Mouse (Mus musculus): ENCODE data around the gene Adam17. TPM values are rescaled to one million over a fixed set of nuclear protein-coding genes. Genes with fewer than 3 reads are reported as not detected.

The Adam17 gene
- polyA plus RNA-seq, 1 experiment from 2014 or later: 22.0 TPM

DNA sequence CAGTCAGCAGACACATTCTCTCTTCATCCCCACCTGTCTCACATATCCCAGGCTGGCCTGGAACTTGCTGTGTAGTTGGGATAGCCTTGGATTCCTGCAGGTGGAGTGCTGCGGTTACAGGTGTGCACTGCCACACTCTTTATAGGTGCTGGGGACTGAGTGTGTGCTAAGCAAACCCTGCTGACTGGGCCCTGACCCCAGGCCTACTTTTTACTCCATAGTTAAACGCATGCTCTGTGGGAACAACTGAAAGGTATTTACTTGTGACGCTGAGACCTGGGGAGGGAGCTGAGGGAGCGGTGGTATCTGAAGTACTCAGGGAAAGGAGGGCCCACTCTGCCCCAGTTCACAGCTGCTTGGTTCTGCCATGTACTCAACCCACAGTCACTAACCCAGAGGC is 51.1 kb downstream of the Adam17 start:
- H3K36me3 ChIP-seq (replicated peaks; ENCODE audit: control insufficient read depth, insufficient read depth): peaks cover 58% of the 10 kb centered on the region
- DNase-seq (ENCODE audit: low spot score) (no peak), ATAC-seq (ENCODE audit: low FRiP score) (no peak)
- H3K9ac ChIP-seq: no peak overlapping the region
- 88% methylated on average over 4 of the region's 4 CpGs for WGBS
- H3K9me3 ChIP-seq (ENCODE audit: control insufficient read depth, low read length): no peaks in the 10 kb centered on the region
- H3K27ac ChIP-seq: no peak overlapping the region
- H3K4me1 ChIP-seq (replicated peaks; ENCODE audit: control insufficient read depth, insufficient read depth, low read length): no peaks in the 10 kb centered on the region
- H3K27me3 ChIP-seq (ENCODE audit: control insufficient read depth, insufficient read depth, low read length): no peaks in the 10 kb centered on the region
- H3K4me3 ChIP-seq (replicated peaks; ENCODE audit: low read length): no peak overlapping the region
- no peak overlapping the region for H3K4me2 ChIP-seq (replicated peaks)

GRCm38 (mm10) chr12:21321170-21321569 is 52.3 kb downstream of the Adam17 start:
- no peak overlapping the region for H3K4me3 ChIP-seq (replicated peaks; ENCODE audit: low read length)
- no peak overlapping the region for H3K27ac ChIP-seq
- H3K9me3 ChIP-seq (ENCODE audit: control insufficient read depth, low read length): no peaks in the 10 kb centered on the region
- 86% methylated on average over 9 of the region's 9 CpGs for WGBS
- ATAC-seq (ENCODE audit: low FRiP score) (no peak), DNase-seq (ENCODE audit: low spot score) (no peak)
- no peaks in the 10 kb centered on the region for H3K4me1 ChIP-seq (replicated peaks; ENCODE audit: control insufficient read depth, insufficient read depth, low read length)
- no peaks in the 10 kb centered on the region for H3K27me3 ChIP-seq (ENCODE audit: control insufficient read depth, insufficient read depth, low read length)
- no peak overlapping the region for H3K4me2 ChIP-seq (replicated peaks)
- peaks cover 49% of the 10 kb centered on the region for H3K36me3 ChIP-seq (replicated peaks; ENCODE audit: control insufficient read depth, insufficient read depth)
- no peak overlapping the region for H3K9ac ChIP-seq

DNA sequence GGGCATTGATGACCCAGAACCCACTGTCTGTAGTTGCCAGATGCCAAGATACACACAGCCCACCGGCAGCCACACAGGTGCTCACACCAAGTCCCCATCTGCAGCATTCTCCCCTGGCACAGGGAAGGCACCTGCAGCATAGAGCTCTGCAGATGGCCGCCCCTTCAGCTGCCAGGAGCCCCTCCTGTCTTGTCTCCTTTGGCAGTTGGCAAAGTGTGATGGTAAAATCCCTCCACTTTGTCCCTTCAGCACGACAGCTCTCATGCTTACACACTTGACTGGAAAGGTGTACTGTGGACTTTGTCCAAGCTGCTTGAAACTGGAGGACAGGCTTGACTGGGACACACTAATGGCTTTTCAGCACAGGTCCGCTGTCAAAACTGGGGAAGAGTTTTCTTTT is 53.1 kb downstream of the Adam17 start:
- Histone ChIP-seq H3K9me3 (ENCODE audit: control insufficient read depth, low read length) (no peaks in the 10 kb centered on the region), H3K4me2 (replicated peaks) (no peak overlapping the region), H3K9ac (no peak overlapping the region), H3K4me3 (replicated peaks; ENCODE audit: low read length) (no peak overlapping the region), H3K4me1 (replicated peaks; ENCODE audit: control insufficient read depth, insufficient read depth, low read length) (no peaks in the 10 kb centered on the region), H3K27me3 (ENCODE audit: control insufficient read depth, insufficient read depth, low read length) (no peaks in the 10 kb centered on the region), H3K36me3 (replicated peaks; ENCODE audit: control insufficient read depth, insufficient read depth) (peaks cover 43% of the 10 kb centered on the region), H3K27ac (no peak overlapping the region)
- ATAC-seq (ENCODE audit: low FRiP score) (no peak), DNase-seq (ENCODE audit: low spot score) (no peak)
- WGBS: 87% methylated on average over 4 of the region's 4 CpGs

DNA sequence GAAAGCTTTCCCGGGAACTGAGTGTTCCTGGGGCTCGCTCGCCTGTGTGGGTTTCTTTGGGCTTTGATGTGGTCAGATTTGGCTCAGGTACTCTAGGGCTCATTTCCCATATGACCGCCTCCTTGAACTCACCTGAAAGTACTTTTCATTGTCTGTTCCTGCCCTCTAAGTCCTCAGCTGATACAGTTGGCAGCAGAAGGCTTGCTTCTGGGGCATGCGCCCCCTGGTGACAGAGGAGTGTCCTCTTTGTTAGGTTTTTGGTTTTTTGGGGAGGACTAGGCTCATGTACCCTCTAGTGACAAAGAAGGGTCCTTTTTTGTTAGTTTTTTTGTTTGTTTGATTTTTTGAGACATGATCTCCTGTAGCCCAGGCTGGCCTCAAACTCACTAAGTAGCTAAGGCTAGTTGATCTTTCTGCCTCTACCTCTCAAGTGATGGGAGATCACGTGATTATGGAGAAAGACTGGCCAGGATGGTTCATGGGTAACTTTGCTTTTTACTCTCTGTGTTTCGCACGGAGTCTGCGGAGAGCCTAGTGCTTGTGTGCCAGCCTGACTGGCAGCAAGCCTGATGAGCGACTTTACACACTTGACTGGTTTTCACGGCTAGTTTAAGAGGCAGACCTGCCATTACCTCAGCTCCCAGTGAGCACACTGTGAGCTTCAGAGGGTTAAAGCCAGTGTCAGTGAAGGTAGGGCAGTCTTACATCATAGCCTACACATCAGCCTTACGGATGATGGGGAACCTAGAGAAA is 55.1 kb downstream of the Adam17 start:
- Histone ChIP-seq H3K4me1 (replicated peaks; ENCODE audit: control insufficient read depth, insufficient read depth, low read length) (no peaks in the 10 kb centered on the region), H3K9ac (no peak overlapping the region), H3K9me3 (ENCODE audit: control insufficient read depth, low read length) (no peaks in the 10 kb centered on the region), H3K4me3 (replicated peaks; ENCODE audit: low read length) (no peak overlapping the region), H3K27ac (no peak overlapping the region), H3K27me3 (ENCODE audit: control insufficient read depth, insufficient read depth, low read length) (no peaks in the 10 kb centered on the region), H3K4me2 (replicated peaks) (no peak overlapping the region), H3K36me3 (replicated peaks; ENCODE audit: control insufficient read depth, insufficient read depth) (peaks cover 46% of the 10 kb centered on the region)
- 71% methylated on average over 12 of the region's 12 CpGs for WGBS
- DNase-seq (ENCODE audit: low spot score): peak; percentile 73
- ATAC-seq (ENCODE audit: low FRiP score): no peak

DNA sequence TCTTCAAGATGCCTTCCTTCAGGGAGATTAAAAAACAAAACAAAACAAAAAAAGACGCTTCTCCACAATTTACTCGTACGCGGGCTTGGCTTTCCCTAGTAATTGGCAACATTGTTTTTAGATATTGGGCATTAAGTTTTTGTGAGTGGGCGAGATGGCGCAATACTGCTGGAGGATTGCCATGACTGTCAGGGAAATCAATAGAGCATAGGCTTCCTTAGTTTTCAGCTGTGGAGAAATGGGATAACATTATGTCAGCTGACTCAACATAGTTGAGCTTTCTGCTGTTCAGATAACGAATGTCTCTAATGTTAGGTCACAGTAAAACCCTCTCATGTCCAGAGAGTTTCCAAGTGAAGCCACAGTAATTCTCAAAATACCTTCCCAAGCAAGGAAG is 56.6 kb downstream of the Adam17 start:
- Histone ChIP-seq H3K9me3 (ENCODE audit: control insufficient read depth, low read length) (no peaks in the 10 kb centered on the region), H3K36me3 (replicated peaks; ENCODE audit: control insufficient read depth, insufficient read depth) (peaks cover 47% of the 10 kb centered on the region), H3K4me3 (replicated peaks; ENCODE audit: low read length) (peak overlapping the region; percentile 63), H3K9ac (peak overlapping the region; percentile 72; the same call in 1 of the 2 replicates), H3K27ac (no peak overlapping the region), H3K27me3 (ENCODE audit: control insufficient read depth, insufficient read depth, low read length) (no peaks in the 10 kb centered on the region), H3K4me2 (replicated peaks) (peak overlapping the region; percentile 75), H3K4me1 (replicated peaks; ENCODE audit: control insufficient read depth, insufficient read depth, low read length) (no peaks in the 10 kb centered on the region)
- WGBS: 29% methylated on average over 7 of the region's 7 CpGs
- DNase-seq (ENCODE audit: low spot score): no peak
- ATAC-seq (ENCODE audit: low FRiP score): no peak

GRCm38 (mm10) chr12:21315923-21316868 is 57.2 kb downstream of the Adam17 start, which contains the start of gene Iah1:
Gene Iah1, plus strand, starts transcription at chr12:21316389.
- H3K4me2 ChIP-seq (replicated peaks): peak within 1 kb of the TSS; percentile 75

DNA sequence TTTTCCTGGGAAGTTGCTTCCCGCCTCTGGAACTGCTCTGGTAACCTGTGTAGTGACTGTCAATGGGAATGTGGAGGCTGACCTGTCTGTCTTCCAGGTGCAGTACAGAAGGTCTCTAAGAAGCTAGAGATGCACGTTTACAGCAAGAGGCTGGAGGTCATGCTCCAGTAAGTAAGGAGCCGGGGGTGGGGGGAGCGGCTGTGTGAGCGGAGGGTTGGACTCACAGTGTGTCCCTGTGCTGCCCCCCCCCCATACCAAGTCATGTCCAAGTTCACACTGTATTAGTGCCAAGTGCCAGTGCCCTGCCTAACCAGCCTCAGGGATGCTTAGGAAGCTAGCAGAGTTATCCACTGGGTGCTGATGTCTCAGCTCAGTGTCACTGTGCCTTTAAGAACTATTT is 61.2 kb downstream of the Adam17 start:
- H3K36me3 ChIP-seq (replicated peaks; ENCODE audit: control insufficient read depth, insufficient read depth): peaks cover 80% of the 10 kb centered on the region
- 96% methylated on average over 5 of the region's 5 CpGs for WGBS

More at GRCm38 (mm10) chr12:21315923-21316868, 57.2 kb downstream of the Adam17 start, which contains the start of gene Iah1:
- peak; percentile 73 for DNase-seq (ENCODE audit: low spot score)
- peak within 1 kb of the TSS; percentile 63 for H3K4me3 ChIP-seq (replicated peaks; ENCODE audit: low read length)
- H3K9ac ChIP-seq: peak within 1 kb of the TSS; percentile 72
- ATAC-seq (ENCODE audit: low FRiP score): peak; percentile 88
- H3K9me3 ChIP-seq (ENCODE audit: control insufficient read depth, low read length): no peaks in the 10 kb centered on the region
- no peaks in the 10 kb centered on the region for H3K27me3 ChIP-seq (ENCODE audit: control insufficient read depth, insufficient read depth, low read length)
- peak within 1 kb of the TSS; percentile 12; the same call in 1 of the 2 replicates for H3K27ac ChIP-seq
- peaks cover 50% of the 10 kb centered on the region for H3K36me3 ChIP-seq (replicated peaks; ENCODE audit: control insufficient read depth, insufficient read depth)
- no peaks in the 10 kb centered on the region for H3K4me1 ChIP-seq (replicated peaks; ENCODE audit: control insufficient read depth, insufficient read depth, low read length)
- 3% methylated on average over 53 of the region's 59 CpGs for WGBS

GRCm38 (mm10) chr12:21306721-21307120 is 66.7 kb downstream of the Adam17 start:
- DNase-seq (ENCODE audit: low spot score) (no peak), ATAC-seq (ENCODE audit: low FRiP score) (no peak)
- Histone ChIP-seq H3K4me3 (replicated peaks; ENCODE audit: low read length) (no peak overlapping the region), H3K4me2 (replicated peaks) (no peak overlapping the region), H3K9ac (no peak overlapping the region), H3K9me3 (ENCODE audit: control insufficient read depth, low read length) (no peaks in the 10 kb centered on the region), H3K36me3 (replicated peaks; ENCODE audit: control insufficient read depth, insufficient read depth) (peaks cover 97% of the 10 kb centered on the region), H3K4me1 (replicated peaks; ENCODE audit: control insufficient read depth, insufficient read depth, low read length) (no peaks in the 10 kb centered on the region), H3K27me3 (ENCODE audit: control insufficient read depth, insufficient read depth, low read length) (no peaks in the 10 kb centered on the region), H3K27ac (no peak overlapping the region)
- 92% methylated on average over 4 of the region's 4 CpGs for WGBS

More for the DNA sequence above, 61.2 kb downstream of the Adam17 start:
- H3K4me2 ChIP-seq (replicated peaks): no peak overlapping the region
- no peak overlapping the region for H3K27ac ChIP-seq
- H3K4me3 ChIP-seq (replicated peaks; ENCODE audit: low read length): no peak overlapping the region
- H3K9me3 ChIP-seq (ENCODE audit: control insufficient read depth, low read length): no peaks in the 10 kb centered on the region
- no peaks in the 10 kb centered on the region for H3K27me3 ChIP-seq (ENCODE audit: control insufficient read depth, insufficient read depth, low read length)
- H3K4me1 ChIP-seq (replicated peaks; ENCODE audit: control insufficient read depth, insufficient read depth, low read length): no peaks in the 10 kb centered on the region
- ATAC-seq (ENCODE audit: low FRiP score): no peak
- H3K9ac ChIP-seq: no peak overlapping the region
- DNase-seq (ENCODE audit: low spot score): no peak

DNA sequence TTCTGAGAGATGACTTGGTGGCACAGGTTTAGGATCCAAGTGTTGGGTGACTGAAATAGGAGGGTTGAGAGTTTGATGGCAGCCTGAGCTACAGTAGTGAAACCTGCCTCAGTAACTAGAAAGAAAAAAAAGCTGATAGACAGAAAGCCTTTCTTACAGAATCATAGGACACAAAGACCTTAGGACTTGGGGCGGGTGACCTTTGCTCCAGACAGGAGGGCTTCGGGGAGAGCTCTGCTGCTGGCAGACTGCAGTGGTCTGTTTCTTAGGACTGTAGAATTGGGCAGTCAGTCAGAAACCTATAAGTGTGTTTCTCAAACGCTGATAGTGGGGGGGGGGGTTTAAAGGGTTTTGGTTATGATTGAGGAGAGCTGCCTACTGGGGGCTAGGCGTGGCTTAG is 67.7 kb downstream of the Adam17 start:
- DNase-seq (ENCODE audit: low spot score) (no peak), ATAC-seq (ENCODE audit: low FRiP score) (no peak)
- Histone ChIP-seq H3K4me2 (replicated peaks) (no peak overlapping the region), H3K9ac (no peak overlapping the region), H3K27me3 (ENCODE audit: control insufficient read depth, insufficient read depth, low read length) (no peaks in the 10 kb centered on the region), H3K27ac (no peak overlapping the region), H3K4me1 (replicated peaks; ENCODE audit: control insufficient read depth, insufficient read depth, low read length) (no peaks in the 10 kb centered on the region), H3K9me3 (ENCODE audit: control insufficient read depth, low read length) (no peaks in the 10 kb centered on the region), H3K4me3 (replicated peaks; ENCODE audit: low read length) (no peak overlapping the region), H3K36me3 (replicated peaks; ENCODE audit: control insufficient read depth, insufficient read depth) (peaks cover 97% of the 10 kb centered on the region)
- WGBS: 98% methylated on average over 4 of the region's 4 CpGs

All from hindbrain, embryonic 14.5 days (tissue).